Mouse (Mus musculus): ENCODE data around the gene Dstn. TPM values are rescaled to one million over a fixed set of nuclear protein-coding genes. Genes with fewer than 3 reads are reported as not detected.

Gene Dstn
- total RNA-seq, 2 experiments from 2014 or later: 213 to 219 TPM

GRCm38 (mm10) chr2:143990997-143991396, 75.9 kb downstream of the Dstn start:
- intact Hi-C loops (cut with DNase I): no loop called here
- no peak for DNase-seq (ENCODE audit: low spot score in 2 of 2)

GRCm38 (mm10) chr2:143991964-143992672, 77.0 kb downstream of the Dstn start:
- intact Hi-C loops (cut with DNase I): no loop called here
- no peak for DNase-seq (ENCODE audit: low spot score in 2 of 2)

Other genes with a start within 250 kb of the Dstn start
- 1 to 10 TPM; 1.4 to 1.8 TPM for gene Bfsp1, start 52.1 kb upstream of the Dstn start, total RNA-seq (2021)
- 10 to 100 TPM; 74.5 to 76.6 TPM for gene Rrbp1, start 95.9 kb downstream of the Dstn start, total RNA-seq (2021)
- not detected for gene Banf2, start 117.7 kb downstream of the Dstn start, total RNA-seq (2021)

Measured in left cerebral cortex, postnatal 14 days (tissue).